Mouse (Mus musculus) cerebellum, adult 8-10 months (tissue): Measurements from ENCODE around the gene Rps6ka5.

Source experiments
- DNase-seq: peaks from one replicate; pipeline ENCODE4 v3.0.0; 2022

Gene Rps6ka5

DNA sequence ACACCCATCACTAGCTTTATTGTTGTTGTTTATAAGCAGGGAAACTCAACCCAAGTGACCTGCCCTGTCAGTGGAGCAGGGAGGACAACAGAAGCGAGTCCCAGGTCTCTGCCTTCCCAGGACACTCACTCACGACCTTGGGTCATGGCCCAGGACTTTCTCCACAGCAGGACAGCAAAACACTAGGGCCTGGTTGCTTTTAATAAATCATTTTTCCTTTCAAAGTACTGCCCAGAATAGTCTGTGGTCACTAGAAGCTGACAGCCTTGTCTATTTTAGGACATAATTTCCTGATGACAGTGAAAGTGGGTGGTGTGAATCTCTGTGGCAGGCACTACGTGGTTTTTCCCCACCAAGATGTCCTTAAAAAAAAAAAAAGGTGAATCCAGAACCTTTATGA is 198.5 kb downstream of the Rps6ka5 start:
- peak; percentile 31 for DNase-seq

DNA sequence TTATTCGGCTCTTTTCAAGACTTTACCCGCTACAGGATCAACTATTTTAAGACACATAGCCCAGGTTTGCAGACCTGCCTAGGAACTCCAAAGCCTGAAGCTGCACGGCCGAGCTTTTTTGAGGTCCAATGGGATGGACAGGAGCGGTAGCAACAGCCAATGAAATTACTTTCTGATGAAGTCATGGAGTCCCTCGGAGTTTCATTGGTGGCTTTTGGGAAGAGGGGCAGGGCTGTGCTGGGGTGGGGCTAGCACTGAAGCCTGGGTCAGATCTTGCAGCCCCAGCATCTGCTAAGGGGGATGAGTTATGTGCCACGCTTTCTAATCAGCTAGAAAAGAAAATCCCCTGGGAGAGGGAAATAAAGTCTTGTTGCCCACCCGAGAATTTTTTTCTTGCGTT is 199.0 kb downstream of the Rps6ka5 start:
- peak; percentile 84 for DNase-seq

DNA sequence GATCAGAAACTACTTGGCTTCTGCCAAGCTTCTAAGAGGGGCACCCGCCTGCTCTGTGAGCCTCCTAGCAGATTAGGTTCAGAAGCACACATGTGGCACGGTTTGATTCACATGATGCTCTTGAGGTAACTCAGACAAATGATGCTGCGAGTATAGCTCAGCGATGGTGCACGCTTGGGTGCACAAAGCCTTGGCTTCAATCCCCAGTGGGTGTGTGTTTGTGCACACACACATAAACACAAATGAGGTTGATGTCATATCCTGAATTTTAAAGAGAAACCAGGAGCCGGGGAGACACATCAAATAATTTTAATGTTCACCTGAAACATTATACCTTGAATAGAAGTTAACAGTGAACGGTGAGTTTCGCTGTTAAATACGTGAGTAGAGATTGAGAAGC is 199.5 kb downstream of the Rps6ka5 start:
- peak; percentile 39 for DNase-seq

DNA sequence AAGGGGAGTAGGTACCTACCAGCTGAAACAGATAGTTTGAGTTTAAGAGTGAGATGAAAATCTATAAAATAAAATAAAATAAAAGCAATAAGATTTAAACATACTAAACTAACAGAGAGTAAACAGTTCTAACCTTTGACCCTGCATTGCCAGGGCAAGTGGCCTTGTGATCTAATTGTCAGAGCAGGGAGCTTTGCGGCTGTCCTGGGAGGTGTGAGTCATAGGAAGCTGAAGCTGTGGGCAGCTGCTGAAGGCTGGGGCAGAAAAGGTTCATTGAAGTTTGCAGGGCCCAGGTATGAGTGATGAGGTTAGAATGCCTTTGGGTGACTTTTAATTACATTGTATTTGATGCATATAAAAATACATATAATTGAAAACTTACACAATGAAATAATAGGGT is 200.8 kb downstream of the Rps6ka5 start:
- no peak for DNase-seq

DNA sequence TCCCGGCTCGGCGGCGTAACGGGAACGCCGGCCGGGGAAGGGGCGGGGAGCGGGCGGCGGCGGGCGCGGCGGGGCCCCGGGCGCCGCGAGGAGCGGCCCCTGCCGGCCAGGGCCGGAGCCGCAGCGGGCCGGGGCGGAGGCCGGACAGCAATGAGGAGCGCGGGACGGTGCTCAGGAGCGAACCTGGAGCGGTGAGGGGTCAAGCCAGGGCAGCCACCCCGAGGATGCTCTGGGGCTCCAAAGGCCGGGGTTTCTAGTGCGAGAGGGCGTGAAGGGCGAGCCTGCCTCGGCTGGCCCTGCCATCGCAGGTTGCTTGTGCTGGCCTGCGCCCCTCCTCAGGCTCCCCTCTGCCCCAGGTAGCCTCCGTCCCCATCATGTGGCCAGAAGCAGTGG is 206.0 kb downstream of the Rps6ka5 start, which contains the start of gene Ttc7b:
Gene Ttc7b, minus strand, starts transcription at position 33 of the 393 bp plus-strand sequence.
- no peak for DNase-seq

DNA sequence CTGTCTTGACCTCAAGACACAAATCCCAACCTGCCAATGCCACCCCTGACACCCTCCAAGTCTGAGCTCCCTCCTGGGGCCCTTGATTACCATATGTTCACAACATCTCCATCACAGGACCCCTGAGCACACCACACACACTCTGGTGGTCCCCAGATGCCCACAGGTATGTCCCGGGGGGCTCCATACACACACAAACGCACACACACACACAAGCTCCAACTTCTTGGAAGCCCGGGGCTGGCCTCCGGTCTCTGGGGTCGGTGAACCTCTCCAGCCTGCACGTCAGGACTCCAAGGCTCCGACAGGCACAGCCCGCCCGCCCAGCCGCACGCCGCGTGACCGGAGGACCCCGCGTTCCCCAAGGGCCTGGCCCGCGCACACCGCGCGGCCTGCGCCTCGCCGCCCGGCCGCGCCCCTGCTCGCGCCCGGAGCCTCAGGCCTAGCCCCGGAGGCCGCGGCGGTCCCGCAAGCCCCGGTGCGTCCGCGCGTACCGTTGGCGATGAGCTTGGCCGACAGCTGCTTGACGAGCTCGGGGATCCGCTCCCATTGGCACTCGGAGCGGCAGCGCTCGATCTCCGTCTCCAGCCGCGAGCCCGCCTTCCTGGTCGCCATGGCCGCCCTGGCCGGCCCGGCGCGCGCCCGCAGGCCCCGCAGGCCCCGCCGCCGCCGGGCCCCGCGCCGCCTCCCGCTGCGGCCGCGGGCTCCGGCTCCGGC is 206.5 kb downstream of the Rps6ka5 start:
- DNase-seq, result peak; percentile 71

DNA sequence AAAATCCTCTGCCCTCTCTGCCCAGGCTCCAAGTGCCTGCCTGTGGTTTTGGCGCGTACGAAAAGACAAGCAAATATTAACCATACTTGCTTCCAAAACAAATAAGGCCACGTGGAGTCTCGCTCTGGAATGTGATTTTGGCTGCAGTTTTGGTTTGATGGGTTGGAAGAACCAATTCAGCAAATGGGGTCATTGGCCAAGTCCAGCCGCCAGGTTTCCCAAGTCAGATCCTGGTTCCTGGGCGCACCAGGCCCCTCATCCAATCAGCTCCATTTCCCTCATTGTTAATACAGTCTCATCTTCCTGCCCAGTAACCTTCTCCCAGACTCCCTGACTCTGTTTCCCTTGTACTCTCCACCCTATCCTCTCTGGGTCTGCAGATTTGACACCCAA is 207.1 kb downstream of the Rps6ka5 start:
- DNase-seq, result peak; percentile 38

DNA sequence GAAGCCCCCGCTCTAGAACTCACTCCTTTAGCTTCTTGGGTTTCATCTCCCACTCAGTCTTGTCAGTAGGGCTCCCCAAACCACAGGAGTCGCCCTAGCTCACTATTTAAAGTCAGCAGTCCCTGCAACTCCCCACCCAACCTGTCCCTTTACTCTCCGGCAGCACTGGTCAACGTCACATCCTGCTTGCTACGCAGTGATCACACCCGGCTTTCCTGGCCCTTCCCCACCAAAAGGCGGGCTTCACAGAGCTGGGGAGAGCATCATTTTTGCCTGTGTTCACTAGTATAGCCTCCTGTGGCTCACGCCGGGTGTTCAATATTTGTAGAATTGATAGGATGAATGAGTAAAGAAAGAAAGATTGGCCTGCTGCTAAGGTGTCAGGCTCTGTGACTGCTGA is 209.4 kb downstream of the Rps6ka5 start:
- DNase-seq, result no peak

DNA sequence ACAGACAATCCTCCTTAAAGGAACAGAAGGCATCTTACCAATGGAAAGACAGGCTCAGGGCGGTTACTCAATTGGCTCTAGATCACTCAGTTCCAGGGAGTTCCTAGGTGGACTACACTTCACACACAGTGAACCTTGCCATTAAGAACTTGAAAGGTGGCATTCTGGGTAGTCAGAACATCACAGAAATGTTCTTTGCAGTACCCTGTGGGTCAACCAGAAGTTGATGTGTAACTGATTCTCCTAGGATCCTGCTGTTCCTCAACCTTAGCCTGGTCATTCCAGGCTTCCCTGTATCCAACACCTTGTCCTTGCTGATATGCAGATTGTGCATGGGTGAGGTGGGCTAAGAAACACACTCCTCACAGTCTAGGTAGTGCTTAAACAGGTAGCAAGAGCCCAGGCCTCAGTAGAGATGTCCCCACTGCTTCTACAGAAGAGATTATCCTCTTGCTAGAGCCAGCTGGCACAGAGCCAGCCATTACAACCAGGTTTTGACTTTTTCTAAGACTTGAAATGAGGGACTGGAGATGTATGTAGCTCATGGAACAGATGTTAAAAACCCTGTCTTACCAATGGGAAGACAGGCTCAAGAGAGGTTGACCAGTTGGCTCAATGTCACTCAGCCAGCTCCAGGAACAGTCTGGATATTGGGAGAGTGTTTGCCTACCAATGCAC is 210.5 kb downstream of the Rps6ka5 start:
- no peak for DNase-seq

DNA sequence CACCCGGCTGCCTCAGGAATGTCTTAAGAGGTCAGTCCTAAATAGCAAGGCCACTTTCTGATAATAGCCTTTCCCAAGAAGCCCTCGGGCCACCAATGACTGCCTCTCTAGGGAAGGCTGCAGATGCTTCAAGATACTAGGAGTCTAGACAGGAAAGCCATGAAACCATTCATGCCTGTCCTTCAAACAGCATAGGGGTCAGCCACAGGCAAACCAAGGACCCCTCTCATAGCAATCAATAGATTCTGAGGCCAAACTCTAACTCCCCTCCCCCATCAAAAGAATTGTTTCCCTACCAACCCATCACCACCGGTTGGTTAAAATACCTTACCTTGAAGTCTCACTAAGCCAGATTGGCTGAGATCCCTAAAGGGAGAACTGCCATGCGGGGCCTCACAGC is 211.3 kb downstream of the Rps6ka5 start:
- no peak for DNase-seq

DNA sequence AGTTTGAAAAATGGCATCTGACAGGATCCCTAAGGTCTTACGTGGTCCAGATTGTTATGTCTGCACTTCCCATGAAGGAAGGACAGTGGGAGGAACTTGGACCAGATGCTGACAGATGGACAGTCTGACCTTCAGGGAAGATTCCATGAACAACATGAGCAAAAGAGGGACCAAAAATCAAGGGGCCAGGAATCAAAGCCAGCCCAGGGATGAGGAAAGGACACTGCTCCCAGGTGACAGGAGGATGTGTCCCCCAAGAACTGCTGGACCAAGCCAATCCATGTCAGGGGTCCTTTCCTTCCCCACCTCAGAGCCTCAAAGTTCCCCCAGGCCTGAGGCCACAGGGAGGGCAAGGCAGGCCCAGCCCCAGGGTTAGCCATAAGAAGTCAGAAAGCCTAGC is 212.2 kb downstream of the Rps6ka5 start:
- DNase-seq, result no peak

DNA sequence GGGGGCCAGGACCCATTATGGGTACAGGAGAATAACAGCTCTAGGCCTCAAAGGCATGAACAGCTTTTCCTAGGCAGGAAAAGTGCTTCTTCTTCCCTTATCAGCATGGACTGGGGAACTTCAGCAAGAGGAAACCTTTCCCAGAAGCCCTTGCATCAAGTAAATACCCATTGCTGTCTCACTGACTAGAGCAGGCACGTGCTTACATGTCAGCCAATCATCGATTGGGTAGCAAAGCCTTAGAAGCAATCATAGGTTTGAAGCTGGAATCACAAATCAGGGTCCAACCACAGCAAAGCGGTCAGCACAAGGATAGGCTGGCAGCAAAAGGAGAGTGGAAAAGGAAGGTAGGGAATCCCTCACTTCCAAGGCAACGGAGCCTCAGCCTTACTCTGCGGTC is 213.7 kb downstream of the Rps6ka5 start:
- no peak for DNase-seq

DNA sequence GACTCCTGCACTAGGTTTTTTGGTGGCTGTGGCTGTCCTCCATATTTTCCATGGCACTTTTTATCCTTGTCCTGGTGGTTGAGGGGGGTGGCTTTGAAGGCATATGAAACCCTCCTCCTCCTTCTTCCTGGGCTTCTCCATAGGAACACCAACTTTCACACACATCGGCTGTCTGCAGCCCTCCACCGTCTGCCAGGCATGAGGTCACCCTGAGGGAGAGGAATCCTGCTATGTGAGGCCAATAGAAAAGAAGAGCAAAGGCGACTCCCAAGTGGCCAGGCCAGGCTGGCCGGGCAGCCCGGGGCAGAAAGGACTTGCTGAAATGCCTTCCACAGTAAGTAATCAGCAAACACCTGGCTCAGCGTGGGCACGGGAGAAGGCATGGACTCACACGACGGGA is 214.1 kb downstream of the Rps6ka5 start:
- DNase-seq, result no peak

DNA sequence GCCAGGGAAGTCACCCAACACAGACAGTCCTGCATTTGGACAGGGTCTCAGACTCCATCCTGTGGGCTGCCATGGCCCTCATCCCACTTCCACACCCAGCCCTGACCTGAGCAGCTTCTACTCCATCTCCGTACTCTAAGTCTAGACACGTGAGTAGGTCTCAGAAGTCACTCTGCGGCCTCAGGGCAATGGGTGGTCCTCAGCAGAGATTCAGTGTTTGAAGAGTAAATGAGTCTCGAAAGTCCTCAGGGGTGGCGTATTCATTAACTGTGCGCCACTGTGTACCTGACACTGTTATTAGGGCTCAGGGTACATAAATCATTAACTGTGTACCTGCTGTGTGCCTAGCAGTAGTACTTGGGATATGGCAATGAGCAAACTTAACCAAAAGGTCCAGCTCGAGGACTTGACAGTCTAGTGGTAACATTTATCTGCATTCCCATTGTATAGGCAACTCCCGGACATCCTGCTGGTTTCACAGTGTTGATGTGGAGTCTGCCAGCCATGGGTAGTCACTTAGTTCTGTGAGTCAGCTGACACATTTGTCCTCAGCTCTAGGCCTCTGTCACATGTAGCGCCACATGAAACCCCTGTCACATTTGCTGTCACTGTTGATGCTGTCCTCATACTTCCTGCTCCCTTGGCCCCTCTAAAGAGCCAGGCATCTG is 217.0 kb downstream of the Rps6ka5 start:
- DNase-seq, result no peak

DNA sequence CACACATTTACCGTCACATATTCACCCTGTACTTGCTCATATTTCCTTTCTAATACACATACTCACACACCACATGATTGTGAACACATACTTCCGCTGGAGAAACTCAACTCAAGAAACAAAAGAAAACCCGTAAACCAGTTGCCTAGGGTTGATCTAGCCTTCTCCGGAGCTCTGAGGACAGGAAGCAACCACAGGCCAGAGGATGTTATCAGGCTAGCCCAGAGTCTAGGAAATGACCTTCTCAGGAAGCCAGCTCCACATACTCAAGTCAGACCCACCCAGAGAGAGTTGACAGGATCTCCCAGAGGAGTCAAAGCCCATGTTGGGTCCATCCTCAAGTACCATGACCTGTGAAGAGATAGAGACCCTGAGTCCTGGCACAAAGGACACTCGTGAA is 218.1 kb downstream of the Rps6ka5 start:
- DNase-seq, result no peak

DNA sequence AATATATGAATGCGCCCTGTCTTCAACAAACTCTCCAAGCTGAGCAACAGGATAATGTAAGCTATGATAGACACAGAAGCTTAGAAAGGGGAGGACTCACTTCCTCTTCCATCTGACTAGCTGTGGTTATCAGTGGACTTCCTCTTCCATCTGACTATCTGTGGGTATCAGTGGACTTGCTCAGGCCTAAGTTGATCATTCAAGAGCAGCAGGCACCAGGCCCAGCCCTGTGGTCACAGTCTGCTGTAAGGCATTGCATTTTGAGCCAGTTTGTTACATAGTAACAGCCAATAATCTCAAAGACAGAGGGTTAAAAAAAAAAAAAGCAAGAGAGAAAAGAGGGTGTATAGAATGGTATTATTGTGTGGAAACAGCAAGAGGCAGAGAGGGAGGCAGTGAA is 221.3 kb downstream of the Rps6ka5 start:
- DNase-seq, result no peak

DNA sequence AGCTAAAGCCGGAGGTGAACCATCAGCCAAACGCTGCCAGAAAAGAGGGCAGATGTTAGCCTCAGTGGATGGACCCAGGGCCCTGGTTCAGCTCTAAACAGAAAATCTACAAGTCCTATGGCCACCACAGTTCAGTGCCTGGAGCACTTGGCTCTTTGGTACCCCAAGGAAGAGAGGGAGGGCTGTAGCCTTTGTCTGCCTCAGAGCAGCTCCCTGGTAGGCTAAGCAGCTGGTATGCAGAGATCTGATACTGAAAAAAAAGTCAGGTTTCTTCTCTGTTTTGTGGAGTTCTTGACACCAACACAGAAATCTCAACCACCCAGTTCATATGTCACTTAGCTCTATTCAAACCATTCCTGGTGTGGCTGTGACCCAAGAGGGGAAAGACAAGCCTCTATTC is 222.2 kb downstream of the Rps6ka5 start:
- DNase-seq, result no peak

DNA sequence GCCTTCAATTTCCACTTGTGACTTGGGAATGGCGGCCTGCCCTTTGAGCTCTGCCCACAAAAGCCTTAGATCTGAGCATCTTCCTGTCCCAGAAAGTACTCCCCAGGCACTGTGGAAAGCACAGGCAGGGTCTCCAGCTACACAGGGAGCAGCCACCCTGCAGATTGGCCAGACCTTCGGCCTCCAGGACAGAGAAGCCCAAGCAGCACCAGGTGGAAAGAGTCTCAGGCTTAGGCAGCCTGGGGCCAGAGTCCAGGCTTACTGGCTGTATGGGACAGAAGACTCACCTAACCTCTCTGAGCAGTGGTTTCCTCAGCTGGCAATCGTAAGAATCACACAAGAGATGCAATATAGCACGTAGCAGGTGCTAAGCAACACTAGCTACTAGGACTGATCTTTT is 223.1 kb downstream of the Rps6ka5 start:
- DNase-seq, result no peak

DNA sequence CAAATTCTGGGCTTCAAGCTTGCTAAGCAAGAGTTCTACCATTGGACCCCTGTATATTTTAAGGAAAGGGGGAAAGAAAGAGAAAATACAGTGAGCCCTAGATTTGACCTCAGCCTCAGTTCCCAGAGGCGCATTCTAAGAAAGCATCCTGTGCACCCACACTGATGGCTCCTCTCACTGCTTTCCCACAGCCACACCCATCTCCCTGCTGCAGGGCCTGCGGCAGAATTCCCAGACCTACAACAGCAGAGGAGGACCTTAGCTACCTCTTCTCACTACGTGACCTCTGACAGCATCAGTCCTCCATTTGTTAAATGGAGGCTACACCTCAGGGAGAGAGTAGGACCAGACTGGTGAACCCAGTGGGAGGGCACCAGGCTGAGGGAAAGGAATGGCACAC is 224.2 kb downstream of the Rps6ka5 start:
- DNase-seq, result no peak

DNA sequence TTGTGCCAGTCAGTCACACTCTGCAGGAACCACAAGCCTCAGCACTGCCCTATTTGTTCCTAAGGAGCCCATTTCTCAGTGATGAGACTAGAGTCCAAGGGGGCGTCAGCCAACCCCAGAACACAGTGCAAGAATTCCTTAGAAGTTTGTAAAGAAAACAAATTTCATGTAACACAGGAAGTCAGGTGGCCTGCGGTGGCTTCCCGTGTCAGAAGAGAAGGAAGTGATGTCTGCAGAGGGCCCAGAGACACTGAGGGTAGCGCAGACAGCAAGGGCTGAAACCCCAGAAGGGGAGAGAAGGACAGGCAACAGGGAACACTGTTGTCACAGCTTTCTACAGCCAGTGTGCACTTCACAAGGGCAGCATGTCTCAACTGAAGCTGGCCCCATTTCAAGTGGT is 225.5 kb downstream of the Rps6ka5 start:
- DNase-seq, result no peak

DNA sequence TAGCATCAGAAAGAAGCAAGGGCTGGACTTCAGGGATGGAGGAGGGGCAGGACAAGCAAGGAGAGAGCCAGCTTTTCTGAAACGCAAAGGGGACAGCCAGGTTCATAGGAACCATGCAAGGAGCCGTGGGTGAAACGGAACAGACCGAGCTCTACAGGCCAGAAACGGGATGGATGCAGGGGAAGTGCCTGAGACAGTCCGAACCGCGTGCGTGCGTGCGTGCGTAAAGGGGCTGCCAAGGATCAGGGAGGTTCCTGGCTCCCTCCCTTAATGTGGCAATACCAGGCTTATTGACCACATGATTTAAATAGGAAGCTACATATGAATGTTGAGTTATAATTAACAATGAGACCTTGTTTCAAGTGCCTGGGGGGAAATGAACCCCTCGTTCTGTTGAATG is 227.3 kb downstream of the Rps6ka5 start:
- no peak for DNase-seq
